Mouse (Mus musculus): ENCODE results near the gene Kif7. TPM values are rescaled to one million over a fixed set of nuclear protein-coding genes. Genes with fewer than 3 reads are reported as not detected.

Kif7 gene
- total and polyA plus RNA-seq, 3 experiments: 4.7 to 7.4 (median 7.1) TPM

- in situ Hi-C loops (cut with MboI; ENCODE audit: low pct_ligation_motif_present, low pct_unique_long_range_greater_than_20kb, low sequenced_read_pairs) (no loop called here), dilution Hi-C loops (cut with MboI; ENCODE audit: extremely low pct_ligation_motif_present, extremely low pct_unique_long_range_greater_than_20kb, low sequenced_read_pairs) (no loop called here)
- Histone ChIP-seq H3K4me2 (ENCODE audit: insufficient read depth, low read depth, poor library complexity, severe bottlenecking) (no peak overlapping the region), H3K4me1 (ENCODE audit: control insufficient read depth in 1 of 2, insufficient read depth in 2 of 2) (peaks cover 6 to 28% of the 10 kb centered on the region in 2 experiments), H3K9ac (ENCODE audit: insufficient read depth, low read depth) (no peak overlapping the region), H3K27ac (ENCODE audit: insufficient read depth, low read depth) (no peak overlapping the region), H3K79me2 (replicated peaks; ENCODE audit: control insufficient read depth, extremely low read depth, insufficient read depth, poor library complexity, severe bottlenecking) (peaks cover 43% of the 10 kb centered on the region), H3K27me3 (replicated peaks) (no peaks in the 10 kb centered on the region), H3K36me3 (replicated peaks in 1 of 2; ENCODE audit: control insufficient read depth in 1 of 2, insufficient read depth in 1 of 2, low read length in 1 of 2) (peaks cover 32 to 76% of the 10 kb centered on the region in 2 experiments), H3K4me3 (replicated peaks in 1 of 3; ENCODE audit: low read depth in 2 of 3, low read length in 2 of 3, poor library complexity in 1 of 3) (no peak overlapping the region), H3K9me3 (replicated peaks; ENCODE audit: low read length) (no peaks in the 10 kb centered on the region)
- TF ChIP-seq ZNF384 (IDR thresholded peaks at IDR 0.05; ENCODE audit: low read depth, low read length) (no peak), CTCF (conservative IDR thresholded peaks at IDR 0.05 in 1 of 2, IDR thresholded peaks at IDR 0.05 in 1 of 2; ENCODE audit: low read depth in 2 of 2, low read length in 2 of 2) (peak in 1 of 2 experiments; percentile 58; a peak in 2 of 4 replicates), SMC3 (IDR thresholded peaks at IDR 0.05; ENCODE audit: low read depth, low read length) (no peak), EP300 (IDR thresholded peaks at IDR 0.05; ENCODE audit: low read length) (no peak), E2F4 (IDR thresholded peaks at IDR 0.05; ENCODE audit: insufficient replicate concordance, low read depth, low read length) (no peak), CHD1 (IDR thresholded peaks at IDR 0.05; ENCODE audit: low read depth, low read length) (no peak), RAD21 (IDR thresholded peaks at IDR 0.05; ENCODE audit: low read depth, low read length) (no peak), ELF1 (IDR thresholded peaks at IDR 0.05; ENCODE audit: low read depth, low read length) (no peak)
- DNase-seq (ENCODE audit: extremely low read depth): no peak
These were observed 48.8 kb downstream of the Kif7 start for GRCm38 (mm10) chr7:79666690-79667089.

GRCm38 (mm10) chr7:79661253-79661890 lies 54.1 kb downstream of the Kif7 start:
- Histone ChIP-seq H3K79me2 (replicated peaks; ENCODE audit: control insufficient read depth, extremely low read depth, insufficient read depth, poor library complexity, severe bottlenecking) (peaks cover 56% of the 10 kb centered on the region), H3K36me3 (replicated peaks in 1 of 2; ENCODE audit: control insufficient read depth in 1 of 2, insufficient read depth in 1 of 2, low read length in 1 of 2) (peaks cover 3 to 25% of the 10 kb centered on the region in 2 experiments), H3K9me3 (replicated peaks; ENCODE audit: low read length) (no peaks in the 10 kb centered on the region), H3K27me3 (replicated peaks) (no peaks in the 10 kb centered on the region), H3K9ac (ENCODE audit: insufficient read depth, low read depth) (peak overlapping the region; percentile 63), H3K4me3 (replicated peaks in 1 of 3; ENCODE audit: low read depth in 2 of 3, low read length in 2 of 3, poor library complexity in 1 of 3) (peak overlapping the region; percentile 89 to 98 (median 91)), H3K27ac (ENCODE audit: insufficient read depth, low read depth) (no peak overlapping the region), H3K4me2 (ENCODE audit: insufficient read depth, low read depth, poor library complexity, severe bottlenecking) (peak overlapping the region; percentile 86), H3K4me1 (ENCODE audit: control insufficient read depth in 1 of 2, insufficient read depth in 2 of 2) (peaks cover 6 to 36% of the 10 kb centered on the region in 2 experiments)
- in situ Hi-C loops (cut with MboI; ENCODE audit: low pct_ligation_motif_present, low pct_unique_long_range_greater_than_20kb, low sequenced_read_pairs): loop anchor here (5.0 kb wide), 1 partner anchor 66 kb away; no protein-coding TSS in a partner anchor
- DNase-seq (ENCODE audit: extremely low read depth): no peak
- dilution Hi-C loops (cut with MboI; ENCODE audit: extremely low pct_ligation_motif_present, extremely low pct_unique_long_range_greater_than_20kb, low sequenced_read_pairs): no loop called here
- TF ChIP-seq POLR2A (IDR thresholded peaks at IDR 0.05; ENCODE audit: low read depth, low read length): no peak
- no peak for TF ChIP-seq CHD2 (IDR thresholded peaks at IDR 0.05; ENCODE audit: low read length)
- no peak for TF ChIP-seq EP300 (IDR thresholded peaks at IDR 0.05; ENCODE audit: low read length)
- TF ChIP-seq ZMIZ1 (IDR thresholded peaks at IDR 0.05; ENCODE audit: low read depth, low read length): no peak

Data from CH12.LX (cell line).